Mouse (Mus musculus) central nervous system, embryonic 18 days (tissue): ENCODE measurements around the gene Ksr2. TPM values are rescaled to one million over a fixed set of nuclear protein-coding genes. Genes with fewer than 3 reads are reported as not detected.

Experiments
- polyA plus RNA-seq: library from polyadenylated mRNA; depleted of rRNA; stranded (reverse); fragments of >200 nt; gene quantifications from 2 replicates; pipeline ENCODE4 v1.2.3, GENCODE M21; 2012; rRNA removed

Gene Ksr2
- polyA plus RNA-seq = 3.1 and 3.3 TPM in 2 replicates

DNA sequence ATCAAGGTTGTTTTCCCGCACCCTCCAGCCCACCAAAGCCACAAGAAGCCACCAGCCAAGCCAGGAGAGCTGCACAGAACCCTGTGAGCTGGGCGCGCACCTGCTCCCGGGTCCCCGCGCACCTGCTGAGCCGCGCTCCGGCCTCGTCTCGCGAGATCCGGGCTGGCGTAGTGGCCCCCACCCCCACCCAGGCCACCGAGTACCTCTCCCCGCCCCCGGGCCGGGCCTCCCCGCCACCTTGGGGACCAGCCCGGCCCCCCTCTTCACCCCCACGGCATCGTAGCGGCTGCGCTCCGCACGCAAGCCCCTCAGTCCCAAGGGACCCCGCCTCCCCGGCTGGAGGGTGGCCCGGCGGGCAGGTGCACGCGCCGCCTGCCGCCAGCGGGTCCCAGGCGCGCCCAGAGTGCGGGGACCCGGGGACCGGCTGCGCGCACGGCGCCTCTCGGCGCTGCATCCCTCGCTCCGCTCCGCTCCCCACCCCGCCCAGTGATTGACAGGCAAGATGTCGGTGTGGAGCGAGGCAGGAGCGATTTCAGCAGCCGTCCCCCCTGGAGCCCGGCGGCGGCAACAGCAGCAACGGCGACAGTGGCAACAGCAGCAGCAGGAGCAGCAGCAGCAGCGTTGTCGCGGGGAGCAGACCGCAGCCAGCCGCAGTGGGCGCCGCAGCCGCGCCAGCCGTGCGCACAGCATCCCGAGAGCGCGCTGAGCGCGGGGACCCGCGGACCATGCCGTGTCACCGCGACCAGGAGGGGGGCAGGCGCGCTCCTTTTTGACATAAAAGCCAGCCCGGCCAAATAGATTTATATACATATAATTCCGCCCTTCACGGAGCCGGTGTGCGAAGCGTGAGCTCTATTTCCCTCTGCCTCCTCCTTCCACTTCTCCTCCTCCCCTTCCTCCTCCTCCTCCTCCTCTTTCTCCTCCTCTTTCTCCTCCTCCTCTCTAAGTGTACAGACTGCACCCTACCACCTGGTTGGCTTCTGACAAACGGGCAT lies at the start of gene Ksr2:
TSS of gene Ksr2 (plus strand) at position 494 of the 995 bp plus-strand sequence.

GRCm38 (mm10) chr5:117388877-117389276 lies 24.9 kb upstream of the Ksr2 start, which contains the start of gene Rfc5:
TSS of gene Rfc5 (minus strand) at chr5:117389047.

GRCm38 (mm10) chr5:117780681-117781080 lies 366.9 kb downstream of the Ksr2 start, which contains the start of gene Nos1:
TSS of gene Nos1 (plus strand) at chr5:117781032.

Other genes with a start within 250 kb of the Ksr2 start
- gene Pebp1, start 126.4 kb upstream of the Ksr2 start, polyA plus RNA-seq = 1,026 and 1,028 TPM in 2 replicates
- 1.6 and 1.8 TPM in 2 replicates for gene Vsig10, start 94.9 kb upstream of the Ksr2 start, polyA plus RNA-seq
- gene Wsb2, start 56.7 kb upstream of the Ksr2 start, polyA plus RNA-seq = 328 and 333 TPM in 2 replicates
- gene Rfc5, start 25.0 kb upstream of the Ksr2 start, polyA plus RNA-seq = 21.0 and 21.3 TPM in 2 replicates